Mouse (Mus musculus): ENCODE data around the gene F2r. TPM values are rescaled to one million over a fixed set of nuclear protein-coding genes. Genes with fewer than 3 reads are reported as not detected.

Gene F2r
- polyA plus RNA-seq, 1 experiment, result 15.1 TPM

DNA sequence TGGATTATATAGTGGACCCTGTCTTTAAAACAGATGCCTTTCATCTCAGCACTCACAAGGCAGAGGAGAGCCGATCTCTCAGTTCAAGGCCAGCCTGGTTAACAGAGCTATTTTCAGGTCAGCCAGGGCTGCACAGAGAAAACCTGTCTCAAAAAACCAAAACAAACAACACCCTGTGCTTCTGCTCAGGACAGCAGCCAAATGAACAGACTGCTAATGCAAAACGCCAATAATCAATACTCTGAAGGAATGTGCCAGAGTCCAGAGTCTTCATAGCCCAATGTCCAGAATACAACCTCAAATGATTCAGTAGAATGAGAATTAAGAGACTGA, 9.2 kb downstream of the F2r start:
- H3K4me1 ChIP-seq (ENCODE audit: control insufficient read depth, insufficient read depth, insufficient read length, low read length), result no peaks in the 10 kb centered on the region
- H3K4me3 ChIP-seq (ENCODE audit: low read depth, low read length), result no peak overlapping the region
- no peak for TF ChIP-seq POLR2A (IDR thresholded peaks at IDR 0.05; ENCODE audit: low read depth, low read length)
- no peaks in the 10 kb centered on the region for H3K27me3 ChIP-seq (ENCODE audit: control insufficient read depth, insufficient read depth, low read length)
- 53% methylated on average over 2 of the region's 2 CpGs for WGBS
- no peaks in the 10 kb centered on the region for H3K36me3 ChIP-seq (ENCODE audit: control insufficient read depth, insufficient read depth, low read length)
- no peak overlapping the region for H3K27ac ChIP-seq (ENCODE audit: insufficient read depth, low read depth, low read length)

DNA sequence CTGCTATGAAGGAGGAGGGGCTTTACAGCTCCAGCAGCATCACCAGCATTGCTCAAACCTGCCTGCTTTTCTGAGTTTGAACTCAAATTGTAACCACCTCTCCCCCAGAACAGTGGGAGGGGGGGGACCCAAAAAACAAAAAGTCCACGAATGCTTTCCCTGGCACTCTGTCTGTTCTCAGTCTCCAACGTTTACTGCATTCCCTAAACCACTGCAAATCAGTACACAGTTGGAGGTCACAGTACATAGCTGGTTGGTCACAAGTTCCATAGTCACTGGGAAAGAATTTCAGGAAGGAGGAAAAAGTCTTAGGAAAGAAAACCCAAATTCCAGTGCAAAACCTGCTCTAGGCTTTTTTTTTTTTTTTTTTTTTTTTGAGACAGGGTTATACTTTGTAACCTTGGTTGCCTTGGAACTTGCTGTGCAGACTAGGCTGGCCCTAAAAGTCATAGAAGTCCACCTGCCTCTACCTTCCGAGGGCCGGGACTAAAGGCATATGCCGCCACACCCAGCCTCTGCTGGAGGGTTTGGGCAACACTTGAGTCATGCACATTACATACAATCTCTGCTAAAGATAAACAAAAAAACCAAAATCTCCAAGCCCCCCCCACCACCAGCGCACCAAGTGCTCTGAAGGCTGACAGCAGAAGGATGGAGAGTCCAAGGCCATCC, 9.7 kb downstream of the F2r start:
- Histone ChIP-seq H3K4me3 (ENCODE audit: low read depth, low read length) (no peak overlapping the region), H3K27ac (ENCODE audit: insufficient read depth, low read depth, low read length) (no peak overlapping the region), H3K4me1 (ENCODE audit: control insufficient read depth, insufficient read depth, insufficient read length, low read length) (no peaks in the 10 kb centered on the region), H3K36me3 (ENCODE audit: control insufficient read depth, insufficient read depth, low read length) (no peaks in the 10 kb centered on the region), H3K27me3 (ENCODE audit: control insufficient read depth, insufficient read depth, low read length) (no peaks in the 10 kb centered on the region)
- WGBS, result 62% methylated on average over 6 of the region's 6 CpGs
- TF ChIP-seq POLR2A (IDR thresholded peaks at IDR 0.05; ENCODE audit: low read depth, low read length), result no peak
- TF ChIP-seq CTCF (IDR thresholded peaks at IDR 0.05; ENCODE audit: extremely low read depth, insufficient read length, insufficient replicate concordance, low read depth, low read length), result no peak

DNA sequence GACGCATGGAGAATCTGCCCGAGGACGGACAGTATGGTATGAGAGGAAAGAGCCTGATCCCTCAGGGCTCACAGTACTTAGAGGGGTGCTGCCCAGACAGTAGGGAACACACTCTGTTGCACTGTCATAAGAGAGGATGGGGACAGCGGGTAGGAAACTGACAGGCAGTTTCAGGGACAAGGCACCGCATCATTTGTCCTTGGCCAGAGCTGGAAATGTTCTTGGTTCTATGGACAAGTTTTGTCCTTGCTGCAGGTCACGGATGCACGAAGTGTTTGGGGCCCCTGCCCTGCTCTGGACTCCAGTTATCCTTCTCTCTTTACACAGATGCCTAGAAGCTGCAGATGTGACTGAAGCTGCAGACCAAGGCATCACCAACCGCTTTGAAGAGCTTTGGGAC, 11.3 kb downstream of the F2r start:
- TF ChIP-seq POLR2A (IDR thresholded peaks at IDR 0.05; ENCODE audit: low read depth, low read length), result no peak
- no peak for TF ChIP-seq CTCF (IDR thresholded peaks at IDR 0.05; ENCODE audit: extremely low read depth, insufficient read length, insufficient replicate concordance, low read depth, low read length)
- no peaks in the 10 kb centered on the region for H3K4me1 ChIP-seq (ENCODE audit: control insufficient read depth, insufficient read depth, insufficient read length, low read length)
- no peak overlapping the region for H3K27ac ChIP-seq (ENCODE audit: insufficient read depth, low read depth, low read length)
- WGBS, result 90% methylated on average over 8 of the region's 8 CpGs
- no peaks in the 10 kb centered on the region for H3K36me3 ChIP-seq (ENCODE audit: control insufficient read depth, insufficient read depth, low read length)
- no peak overlapping the region for H3K4me3 ChIP-seq (ENCODE audit: low read depth, low read length)
- H3K27me3 ChIP-seq (ENCODE audit: control insufficient read depth, insufficient read depth, low read length), result no peaks in the 10 kb centered on the region

DNA sequence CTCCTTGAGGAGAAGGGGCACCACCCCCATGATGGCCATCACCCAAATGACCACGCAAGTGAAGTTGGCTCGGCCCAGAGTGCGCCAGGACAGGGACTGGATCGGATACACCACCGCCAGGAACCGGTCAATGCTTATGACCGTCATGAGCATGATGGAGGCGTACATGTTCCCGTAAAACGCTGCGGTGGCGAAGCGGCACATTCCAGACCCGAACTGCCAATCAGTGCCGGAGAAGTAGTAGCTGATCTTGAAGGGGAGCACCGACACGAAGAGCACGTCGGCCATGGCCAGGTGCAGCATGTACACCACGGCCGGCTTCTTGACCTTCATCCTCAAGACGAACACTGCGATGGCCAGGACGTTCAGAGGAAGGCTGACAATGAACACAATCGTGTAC, 14.0 kb downstream of the F2r start:
- no peaks in the 10 kb centered on the region for H3K36me3 ChIP-seq (ENCODE audit: control insufficient read depth, insufficient read depth, low read length)
- H3K4me3 ChIP-seq (ENCODE audit: low read depth, low read length), result no peak overlapping the region
- no peaks in the 10 kb centered on the region for H3K4me1 ChIP-seq (ENCODE audit: control insufficient read depth, insufficient read depth, insufficient read length, low read length)
- H3K27ac ChIP-seq (ENCODE audit: insufficient read depth, low read depth, low read length), result no peak overlapping the region
- no peaks in the 10 kb centered on the region for H3K27me3 ChIP-seq (ENCODE audit: control insufficient read depth, insufficient read depth, low read length)
- TF ChIP-seq POLR2A (IDR thresholded peaks at IDR 0.05; ENCODE audit: low read depth, low read length), result no peak
- no peak for TF ChIP-seq CTCF (IDR thresholded peaks at IDR 0.05; ENCODE audit: extremely low read depth, insufficient read length, insufficient replicate concordance, low read depth, low read length)
- 96% methylated on average over 25 of the region's 25 CpGs for WGBS

DNA sequence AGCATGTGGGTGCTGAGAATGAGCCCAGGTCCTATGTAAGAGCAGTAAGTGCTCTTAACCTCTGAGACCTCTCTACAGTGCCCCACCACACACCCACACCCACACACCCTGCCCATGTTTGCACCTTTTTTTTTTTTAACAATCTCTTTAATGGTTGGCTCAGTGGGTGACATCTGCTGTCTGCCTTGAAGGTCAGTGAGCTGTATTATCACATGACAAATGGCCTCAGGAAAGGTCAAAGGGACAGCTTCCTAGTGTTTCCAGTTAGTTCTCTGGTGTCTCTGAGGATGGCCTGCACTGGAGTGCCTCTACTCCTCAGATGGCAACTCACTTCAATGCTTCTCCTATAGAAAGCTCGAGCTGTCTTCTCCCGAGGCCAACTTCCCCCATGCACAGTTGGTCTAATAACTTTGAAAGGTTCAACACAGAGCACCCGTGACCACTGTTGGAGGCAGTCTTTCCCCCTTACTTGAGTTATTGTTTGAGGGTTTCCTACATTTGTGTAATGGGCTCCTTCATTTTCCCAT, 18.4 kb downstream of the F2r start:
- Histone ChIP-seq H3K36me3 (ENCODE audit: control insufficient read depth, insufficient read depth, low read length) (no peaks in the 10 kb centered on the region), H3K4me1 (ENCODE audit: control insufficient read depth, insufficient read depth, insufficient read length, low read length) (no peaks in the 10 kb centered on the region), H3K27me3 (ENCODE audit: control insufficient read depth, insufficient read depth, low read length) (no peaks in the 10 kb centered on the region), H3K4me3 (ENCODE audit: low read depth, low read length) (no peak overlapping the region), H3K27ac (ENCODE audit: insufficient read depth, low read depth, low read length) (no peak overlapping the region)
- WGBS, result 81% methylated on average over 3 of the region's 3 CpGs
- no peak for TF ChIP-seq POLR2A (IDR thresholded peaks at IDR 0.05; ENCODE audit: low read depth, low read length)
- no peak for TF ChIP-seq CTCF (IDR thresholded peaks at IDR 0.05; ENCODE audit: extremely low read depth, insufficient read length, insufficient replicate concordance, low read depth, low read length)

DNA sequence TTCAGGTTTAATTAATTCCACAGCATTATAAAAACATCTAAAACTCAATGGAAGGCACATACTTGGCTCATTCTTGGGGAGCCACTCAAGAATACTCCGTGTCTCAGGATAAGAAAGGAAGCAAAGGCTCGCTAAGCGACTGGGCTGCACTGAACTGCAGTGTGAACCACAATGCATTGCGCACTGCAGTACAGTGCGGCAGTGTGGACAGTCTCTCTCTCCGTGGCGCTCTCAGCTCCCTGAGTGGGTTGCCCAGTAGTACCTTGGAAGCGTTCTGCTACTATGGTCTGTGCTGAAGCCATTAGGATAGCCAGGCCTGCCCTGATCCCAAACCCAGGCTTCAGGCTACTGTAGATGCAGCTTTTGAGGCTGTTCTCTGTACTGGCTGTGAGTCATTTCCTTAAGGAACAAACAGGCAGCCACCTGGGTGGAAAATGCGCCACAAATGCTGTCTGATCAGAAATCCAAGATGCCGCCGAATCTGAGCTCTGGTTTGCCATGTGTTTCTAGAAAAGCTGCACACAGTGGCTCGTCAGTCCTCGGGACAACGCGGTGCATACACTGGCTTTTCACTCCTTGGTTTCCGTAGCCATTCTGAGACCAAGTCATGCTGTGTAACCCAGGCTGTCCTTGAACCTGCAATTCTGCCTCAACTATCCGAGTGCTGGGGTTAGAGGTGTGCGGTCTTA, 19.9 kb downstream of the F2r start:
- Histone ChIP-seq H3K27ac (ENCODE audit: insufficient read depth, low read depth, low read length) (no peak overlapping the region), H3K27me3 (ENCODE audit: control insufficient read depth, insufficient read depth, low read length) (no peaks in the 10 kb centered on the region), H3K4me1 (ENCODE audit: control insufficient read depth, insufficient read depth, insufficient read length, low read length) (no peaks in the 10 kb centered on the region), H3K36me3 (ENCODE audit: control insufficient read depth, insufficient read depth, low read length) (no peaks in the 10 kb centered on the region), H3K4me3 (ENCODE audit: low read depth, low read length) (no peak overlapping the region)
- WGBS, result 85% methylated on average over 18 of the region's 18 CpGs
- TF ChIP-seq POLR2A (IDR thresholded peaks at IDR 0.05; ENCODE audit: low read depth, low read length) (no peak), CTCF (IDR thresholded peaks at IDR 0.05; ENCODE audit: extremely low read depth, insufficient read length, insufficient replicate concordance, low read depth, low read length) (no peak)

DNA sequence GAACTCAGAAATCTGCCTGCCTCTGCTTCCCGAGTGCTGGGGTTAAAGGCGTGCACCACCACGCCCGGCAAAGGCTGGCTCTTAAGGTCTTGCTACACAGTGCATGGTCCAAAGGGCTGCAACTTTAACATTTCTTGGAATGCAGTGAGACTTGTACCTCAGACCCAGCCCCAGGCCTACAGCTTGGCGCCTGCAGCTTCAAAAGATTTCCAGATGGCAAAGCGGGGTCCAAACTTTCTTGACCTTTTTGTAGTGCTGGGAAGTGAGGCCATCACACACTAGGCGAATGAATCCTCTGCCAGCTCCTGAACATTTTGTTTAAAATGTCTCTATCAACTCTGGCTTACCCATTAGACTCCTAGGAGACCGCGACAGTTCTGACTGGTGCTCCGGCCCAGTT, 20.7 kb downstream of the F2r start:
- Histone ChIP-seq H3K27ac (ENCODE audit: insufficient read depth, low read depth, low read length) (no peak overlapping the region), H3K4me1 (ENCODE audit: control insufficient read depth, insufficient read depth, insufficient read length, low read length) (no peaks in the 10 kb centered on the region), H3K4me3 (ENCODE audit: low read depth, low read length) (no peak overlapping the region), H3K36me3 (ENCODE audit: control insufficient read depth, insufficient read depth, low read length) (no peaks in the 10 kb centered on the region), H3K27me3 (ENCODE audit: control insufficient read depth, insufficient read depth, low read length) (no peaks in the 10 kb centered on the region)
- 79% methylated on average over 10 of the region's 10 CpGs for WGBS
- TF ChIP-seq CTCF (IDR thresholded peaks at IDR 0.05; ENCODE audit: extremely low read depth, insufficient read length, insufficient replicate concordance, low read depth, low read length) (no peak), POLR2A (IDR thresholded peaks at IDR 0.05; ENCODE audit: low read depth, low read length) (no peak)

Data from small intestine, adult 2 months (tissue).